Mouse (Mus musculus) hindbrain, embryonic 10.5 days (tissue): ENCODE results near the gene Olfr374. TPM values are rescaled to one million over a fixed set of nuclear protein-coding genes. Genes with fewer than 3 reads are reported as not detected.
"Not testable (repeated sequence)": the region's sequence is repeated elsewhere in the genome, so short reads cannot be mapped to it uniquely, and the experiment has no call there.

Experiments
- DNase-seq: peaks from one replicate; pipeline ENCODE4 v3.0.0-alpha.2; 2017; ENCODE audit warnings: low spot score
- H3K27ac ChIP-seq: fragments of 300-500 bp; sonication (generic); 2 replicates; pipeline ENCODE4 v1.5.1; 2016; ENCODE audit warnings: mild to moderate bottlenecking, moderate library complexity
- H3K27me3 ChIP-seq: fragments of 300-500 bp; sonication (generic); 2 replicates; pipeline ENCODE4 v1.6.1; 2016; ENCODE audit warnings: mild to moderate bottlenecking; ENCODE audit not compliant: poor library complexity, insufficient read depth, severe bottlenecking
- H3K36me3 ChIP-seq: fragments of 300-500 bp; sonication (generic); 2 replicates; pipeline ENCODE4 v1.6.1; 2016; ENCODE audit warnings: mild to moderate bottlenecking, moderate library complexity
- H3K4me1 ChIP-seq: fragments of 300-500 bp; sonication (generic); replicated peaks from 2 replicates; pipeline ENCODE4 v1.6.1; 2016; ENCODE audit warnings: mild to moderate bottlenecking
- H3K4me3 ChIP-seq: fragments of 300-500 bp; sonication (generic); 2 replicates; pipeline ENCODE4 v1.5.1; 2016; ENCODE audit warnings: mild to moderate bottlenecking, moderate library complexity
- H3K9me3 ChIP-seq: fragments of 300-500 bp; sonication (generic); 2 replicates; pipeline ENCODE4 v1.6.1; 2016; ENCODE audit warnings: mild to moderate bottlenecking, moderate library complexity
- WGBS: fragments of 180-500 bp; shearing (Covaris S2); methylation state at CpG from one replicate; pipeline ENCODE4 v1.1.7; 2016; 5-methylcytosine and 5-hydroxymethylcytosine counted together
- polyA plus RNA-seq: library from polyadenylated mRNA; unstranded; fragments of >200 nt; fragmentation: Nextera tagmentation; extraction: Ambion mirVana; gene quantifications from 2 replicates; pipeline ENCODE4 v1.2.1, GENCODE M21; 2016

Olfr374 gene
- polyA plus RNA-seq, result not detected in 2 replicates

- no peaks in the 10 kb centered on the region for H3K36me3 ChIP-seq
- WGBS, result 88% methylated on average over 3 of the region's 3 CpGs
Observed at GRCm38 (mm10) chr8:72106740-72107139, at the start of gene Olfr374. Olfr374 (plus strand) TSS chr8:72107040.

GRCm38 (mm10) chr8:72057643-72058042, 49.2 kb upstream of the Olfr374 start:
- not testable (repeated sequence) for H3K4me1 ChIP-seq, H3K4me3 ChIP-seq, DNase-seq, H3K27me3 ChIP-seq, H3K9me3 ChIP-seq, H3K27ac ChIP-seq, H3K36me3 ChIP-seq
- 81% methylated on average over 3 of the region's 4 CpGs for WGBS

More at GRCm38 (mm10) chr8:72106740-72107139, at the start of gene Olfr374:
- no peaks in the 10 kb centered on the region for H3K27me3 ChIP-seq
- H3K27ac ChIP-seq, result no peak within 1 kb of the TSS
- no peaks in the 10 kb centered on the region for H3K4me1 ChIP-seq
- H3K4me3 ChIP-seq, result no peak within 1 kb of the TSS
- H3K9me3 ChIP-seq, result peaks cover 11% of the 10 kb centered on the region; the same call in 1 of the 2 replicates
- no peak for DNase-seq

GRCm38 (mm10) chr8:72066819-72067399, 39.9 kb upstream of the Olfr374 start:
- not testable (repeated sequence) for H3K9me3 ChIP-seq, H3K4me1 ChIP-seq, H3K27me3 ChIP-seq, DNase-seq, H3K27ac ChIP-seq, H3K4me3 ChIP-seq, H3K36me3 ChIP-seq
- 80% methylated on average over 1 of the region's 1 CpGs for WGBS

GRCm38 (mm10) chr8:72082877-72083276, 24.0 kb upstream of the Olfr374 start, which contains the start of gene Olfr373:
Olfr373 (plus strand) TSS chr8:72083177.
- not testable (repeated sequence) for H3K4me3 ChIP-seq, H3K4me1 ChIP-seq, H3K27me3 ChIP-seq

DNA sequence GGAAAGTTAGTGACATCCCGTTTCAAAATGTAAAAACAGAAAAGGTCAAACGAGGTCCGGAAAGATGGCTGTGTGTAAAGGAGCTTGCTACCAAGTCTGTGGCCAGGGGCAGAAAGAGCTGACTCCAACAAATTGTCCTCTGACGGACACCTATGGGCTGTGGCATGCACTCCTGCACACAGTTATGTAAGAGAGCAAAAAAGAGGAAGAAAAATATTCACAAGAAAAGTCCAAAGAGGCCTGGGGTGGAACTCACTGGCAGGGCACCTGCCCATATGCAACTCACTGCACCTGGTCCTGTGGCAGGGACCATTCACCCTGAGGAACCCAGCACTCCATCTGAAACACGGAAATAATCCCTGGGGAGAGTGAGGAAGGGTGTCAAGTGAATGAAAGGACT, 22.1 kb upstream of the Olfr374 start:
- Histone ChIP-seq H3K27me3 (no peaks in the 10 kb centered on the region), H3K27ac (no peak overlapping the region), H3K4me3 (no peak overlapping the region), H3K4me1 (no peaks in the 10 kb centered on the region), H3K9me3 (no peaks in the 10 kb centered on the region), H3K36me3 (no peaks in the 10 kb centered on the region)
- WGBS, result 69% methylated on average over 5 of the region's 5 CpGs
- no peak for DNase-seq

More at GRCm38 (mm10) chr8:72082877-72083276, 24.0 kb upstream of the Olfr374 start, which contains the start of gene Olfr373:
- H3K36me3 ChIP-seq, H3K27ac ChIP-seq, H3K9me3 ChIP-seq, DNase-seq: not testable (repeated sequence)

- WGBS, result 87% methylated on average over 3 of the region's 3 CpGs
- H3K27me3 ChIP-seq, DNase-seq, H3K4me3 ChIP-seq, H3K27ac ChIP-seq, H3K4me1 ChIP-seq, H3K9me3 ChIP-seq, H3K36me3 ChIP-seq: not testable (repeated sequence)
Observed at GRCm38 (mm10) chr8:72087611-72088010, 19.2 kb upstream of the Olfr374 start.

GRCm38 (mm10) chr8:72096721-72097120, 10.1 kb upstream of the Olfr374 start:
- H3K27ac ChIP-seq, H3K27me3 ChIP-seq, H3K36me3 ChIP-seq, H3K4me1 ChIP-seq, H3K9me3 ChIP-seq, DNase-seq, H3K4me3 ChIP-seq: not testable (repeated sequence)

GRCm38 (mm10) chr8:72099377-72100103, 7.3 kb upstream of the Olfr374 start:
- not testable (repeated sequence) for H3K4me3 ChIP-seq, H3K4me1 ChIP-seq, H3K27me3 ChIP-seq, H3K27ac ChIP-seq, H3K36me3 ChIP-seq, DNase-seq
- H3K9me3 ChIP-seq, result peaks cover 11% of the 10 kb centered on the region; the same call in 1 of the 2 replicates
- WGBS, result 70% methylated on average over 6 of the region's 7 CpGs

DNA sequence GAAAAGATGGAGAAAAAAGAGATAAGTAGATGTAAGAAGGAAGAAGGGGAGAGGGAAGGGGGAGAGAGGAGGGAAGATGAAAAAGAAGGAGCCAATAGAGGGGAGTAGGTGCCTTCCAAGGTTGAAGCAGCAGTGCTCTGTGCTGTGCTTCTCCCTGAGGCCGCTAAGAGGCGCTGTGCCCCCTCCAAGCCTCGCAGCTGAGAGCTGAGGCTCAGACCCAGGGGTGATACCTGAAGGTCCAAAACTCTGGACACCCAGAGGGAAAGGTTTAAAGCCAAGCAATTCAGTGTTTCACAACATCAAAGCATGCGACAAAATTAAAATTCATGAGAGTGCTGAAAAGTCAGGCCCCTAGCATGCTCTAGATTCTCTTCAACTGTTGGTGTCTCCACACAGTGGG, 1.7 kb upstream of the Olfr374 start:
- Histone ChIP-seq H3K27me3 (no peaks in the 10 kb centered on the region), H3K9me3 (peaks cover 11% of the 10 kb centered on the region; the same call in 1 of the 2 replicates), H3K36me3 (no peaks in the 10 kb centered on the region), H3K27ac (no peak overlapping the region), H3K4me3 (no peak overlapping the region), H3K4me1 (no peaks in the 10 kb centered on the region)
- DNase-seq, result no peak
- WGBS, result 26% methylated on average over 4 of the region's 4 CpGs

GRCm38 (mm10) chr8:72110876-72111275, 4.0 kb downstream of the Olfr374 start:
- Histone ChIP-seq H3K4me3 (no peak overlapping the region), H3K27ac (no peak overlapping the region), H3K27me3 (no peaks in the 10 kb centered on the region), H3K9me3 (no peaks in the 10 kb centered on the region), H3K4me1 (no peaks in the 10 kb centered on the region), H3K36me3 (no peaks in the 10 kb centered on the region)
- 80% methylated on average over 6 of the region's 6 CpGs for WGBS
- no peak for DNase-seq

GRCm38 (mm10) chr8:72112486-72112885, 5.6 kb downstream of the Olfr374 start:
- no peaks in the 10 kb centered on the region for H3K9me3 ChIP-seq
- no peaks in the 10 kb centered on the region for H3K27me3 ChIP-seq
- H3K4me1 ChIP-seq, result no peaks in the 10 kb centered on the region
- no peak overlapping the region for H3K27ac ChIP-seq
- H3K36me3 ChIP-seq, result no peaks in the 10 kb centered on the region
- WGBS, result 71% methylated on average over 3 of the region's 3 CpGs
- no peak overlapping the region for H3K4me3 ChIP-seq
- DNase-seq, result no peak

GRCm38 (mm10) chr8:72115202-72115601, 8.4 kb downstream of the Olfr374 start:
- H3K36me3 ChIP-seq, result no peaks in the 10 kb centered on the region
- no peaks in the 10 kb centered on the region for H3K4me1 ChIP-seq
- no peaks in the 10 kb centered on the region for H3K9me3 ChIP-seq
- no peak overlapping the region for H3K4me3 ChIP-seq
- no peak overlapping the region for H3K27ac ChIP-seq
- WGBS, result 88% methylated on average over 2 of the region's 2 CpGs
- no peak for DNase-seq
- H3K27me3 ChIP-seq, result no peaks in the 10 kb centered on the region

- Histone ChIP-seq H3K4me3 (no peak overlapping the region), H3K36me3 (no peaks in the 10 kb centered on the region), H3K27me3 (no peaks in the 10 kb centered on the region), H3K9me3 (no peaks in the 10 kb centered on the region), H3K4me1 (0 out of 2 replicates have a peak, but pooled peaks cover 6% of the 10 kb centered on the region), H3K27ac (no peak overlapping the region)
- WGBS, result 53% methylated on average over 4 of the region's 4 CpGs
- DNase-seq, result no peak
Observed at GRCm38 (mm10) chr8:72118616-72119015, 11.8 kb downstream of the Olfr374 start.
